Mouse (Mus musculus) midbrain, embryonic 10.5 days (tissue): ENCODE measurements around the gene Olfr799. TPM values are rescaled to one million over a fixed set of nuclear protein-coding genes. Genes with fewer than 3 reads are reported as not detected.

Experiments used
- DNase-seq: peaks from one replicate; pipeline ENCODE4 v3.0.0-alpha.2; 2017; ENCODE audit warnings: low spot score
- H3K27ac ChIP-seq: fragments of 300-500 bp; sonication (generic); replicated peaks from 2 replicates; pipeline ENCODE4 v1.5.1; 2016; ENCODE audit warnings: mild to moderate bottlenecking
- H3K27me3 ChIP-seq: fragments of 300-500 bp; sonication (generic); 2 replicates; pipeline ENCODE4 v1.6.1; 2016; ENCODE audit warnings: low read depth, mild to moderate bottlenecking; ENCODE audit not compliant: poor library complexity, severe bottlenecking
- H3K36me3 ChIP-seq: fragments of 300-500 bp; sonication (generic); 2 replicates; pipeline ENCODE4 v1.6.1; 2016; ENCODE audit warnings: mild to moderate bottlenecking, moderate library complexity
- H3K4me1 ChIP-seq: fragments of 300-500 bp; sonication (generic); 2 replicates; pipeline ENCODE4 v1.6.1; 2016
- H3K4me3 ChIP-seq: fragments of 300-500 bp; sonication (generic); 2 replicates; pipeline ENCODE4 v1.5.1; 2016; ENCODE audit warnings: mild to moderate bottlenecking, moderate library complexity
- H3K9me3 ChIP-seq: fragments of 300-500 bp; sonication (generic); replicated peaks from 2 replicates; pipeline ENCODE4 v1.6.1; 2016; ENCODE audit warnings: mild to moderate bottlenecking
- WGBS: fragments of 180-500 bp; shearing (Covaris S2); methylation state at CpG from one replicate; pipeline ENCODE4 v1.1.7; 2016; 5-methylcytosine and 5-hydroxymethylcytosine counted together
- polyA plus RNA-seq: library from polyadenylated mRNA; unstranded; fragments of >200 nt; fragmentation: Nextera tagmentation; extraction: Ambion mirVana; gene quantifications from 2 replicates; pipeline ENCODE4 v1.2.1, GENCODE M21; 2016

The Olfr799 gene
- not detected in 2 replicates for polyA plus RNA-seq

- 37% methylated on average over 1 of the region's 1 CpGs for WGBS
- no peaks in the 10 kb centered on the region for H3K27me3 ChIP-seq
- no peak within 1 kb of the TSS for H3K4me3 ChIP-seq
- DNase-seq: no peak
- H3K27ac ChIP-seq: no peak within 1 kb of the TSS
- H3K9me3 ChIP-seq: no peaks in the 10 kb centered on the region
- no peaks in the 10 kb centered on the region for H3K36me3 ChIP-seq
- H3K4me1 ChIP-seq: no peaks in the 10 kb centered on the region
Measured at GRCm38 (mm10) chr10:129637184-129637583, at the start of gene Olfr799. Gene Olfr799 (plus strand): TSS chr10:129637484.

- no peak within 1 kb of the TSS for H3K27ac ChIP-seq
- H3K9me3 ChIP-seq: no peaks in the 10 kb centered on the region
- no peaks in the 10 kb centered on the region for H3K36me3 ChIP-seq
- no peaks in the 10 kb centered on the region for H3K4me1 ChIP-seq
- WGBS: 94% methylated on average over 1 of the region's 1 CpGs
- H3K27me3 ChIP-seq: no peaks in the 10 kb centered on the region
- DNase-seq: no peak
- H3K4me3 ChIP-seq: no peak within 1 kb of the TSS
Measured at GRCm38 (mm10) chr10:129612470-129612869, 24.8 kb upstream of the Olfr799 start, which contains the start of gene Olfr796. Gene Olfr796 (minus strand): TSS chr10:129612570.

DNA sequence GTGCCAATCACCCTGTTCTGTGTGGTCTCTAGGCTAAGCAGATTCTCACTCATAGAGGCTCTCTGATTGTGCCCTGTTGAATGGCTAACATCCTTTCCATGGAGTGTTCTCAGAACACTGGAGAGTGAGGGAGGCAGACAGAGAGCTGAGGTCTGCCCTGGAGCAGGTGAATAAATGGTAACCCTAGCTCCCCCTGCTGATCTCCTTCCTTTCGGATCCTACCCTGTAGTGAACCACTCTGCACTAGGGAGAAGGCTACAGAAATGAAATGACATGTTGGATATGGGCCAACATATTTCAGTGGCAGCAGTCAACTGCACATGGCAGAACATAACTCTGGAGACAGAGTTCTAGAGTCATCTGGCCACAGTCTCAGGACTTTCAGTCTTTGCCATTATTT, 15.6 kb upstream of the Olfr799 start:
- 30% methylated on average over 1 of the region's 1 CpGs for whole genome bisulfite sequencing
- H3K27me3 ChIP-seq: no peaks in the 10 kb centered on the region
- H3K9me3 ChIP-seq: no peaks in the 10 kb centered on the region
- no peak overlapping the region for H3K27ac ChIP-seq
- no peak overlapping the region for H3K4me3 ChIP-seq
- no peaks in the 10 kb centered on the region for H3K4me1 ChIP-seq
- H3K36me3 ChIP-seq: no peaks in the 10 kb centered on the region
- DNase-seq: no peak

- H3K4me1 ChIP-seq: no peaks in the 10 kb centered on the region
- no peak overlapping the region for H3K4me3 ChIP-seq
- no peaks in the 10 kb centered on the region for H3K36me3 ChIP-seq
- no peak for DNase-seq
- H3K27me3 ChIP-seq: no peaks in the 10 kb centered on the region
- H3K9me3 ChIP-seq: no peaks in the 10 kb centered on the region
- H3K27ac ChIP-seq: no peak overlapping the region
Measured at GRCm38 (mm10) chr10:129623251-129623650, 14.0 kb upstream of the Olfr799 start.

- Histone ChIP-seq H3K27ac (no peak within 1 kb of the TSS), H3K36me3 (no peaks in the 10 kb centered on the region), H3K4me3 (no peak within 1 kb of the TSS), H3K4me1 (no peaks in the 10 kb centered on the region), H3K27me3 (no peaks in the 10 kb centered on the region), H3K9me3 (no peaks in the 10 kb centered on the region)
- WGBS: 84% methylated on average over 1 of the region's 1 CpGs
- no peak for DNase-seq
Measured at GRCm38 (mm10) chr10:129627834-129628233, 9.4 kb upstream of the Olfr799 start, which contains the start of gene Olfr798. Gene Olfr798 (minus strand): TSS chr10:129627934.

DNA sequence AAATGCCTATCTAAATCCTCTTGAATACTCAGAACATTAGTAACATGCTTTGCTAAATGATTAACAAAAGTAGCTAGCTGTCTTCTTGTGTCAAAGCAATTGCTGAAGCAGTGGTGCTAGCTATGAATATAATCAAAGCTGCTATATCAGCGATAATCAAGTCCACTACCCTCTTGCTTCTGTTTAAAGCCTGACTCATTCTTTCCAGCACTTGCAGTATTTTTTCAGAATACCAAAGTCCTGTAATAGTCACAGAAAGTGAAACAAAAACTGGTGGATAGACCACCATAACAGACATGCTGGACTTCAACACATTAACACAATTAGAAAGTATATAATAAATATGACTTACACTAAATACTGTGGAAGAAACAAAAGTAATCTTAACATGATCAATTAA, 14.5 kb downstream of the Olfr799 start:
- no peaks in the 10 kb centered on the region for H3K27me3 ChIP-seq
- WGBS: 86% methylated on average over 1 of the region's 1 CpGs
- no peaks in the 10 kb centered on the region for H3K4me1 ChIP-seq
- no peak overlapping the region for H3K27ac ChIP-seq
- H3K9me3 ChIP-seq: no peaks in the 10 kb centered on the region
- no peak for DNase-seq
- no peaks in the 10 kb centered on the region for H3K36me3 ChIP-seq
- no peak overlapping the region for H3K4me3 ChIP-seq

DNA sequence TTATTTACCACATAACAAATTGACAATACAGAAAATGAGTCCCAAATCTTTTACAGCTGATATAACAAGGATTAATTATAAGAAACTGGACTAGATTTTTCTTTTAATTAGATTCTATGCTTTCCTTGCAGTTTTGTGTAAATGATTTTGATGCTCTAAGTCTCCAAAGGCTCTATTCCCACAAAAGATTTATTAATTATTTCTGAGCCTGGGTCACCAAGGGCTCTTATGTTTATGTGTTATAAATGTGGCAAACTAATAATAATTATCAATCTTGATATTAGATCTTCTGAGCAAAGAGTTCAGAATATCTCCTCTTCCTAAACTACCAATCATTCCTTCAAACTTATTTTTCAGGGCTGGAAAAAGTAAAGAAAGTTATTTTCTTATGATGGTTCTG, 20.1 kb downstream of the Olfr799 start, which contains the start of gene Olfr800:
Olfr800 (plus strand) TSS at position 301 of the 400 bp plus-strand sequence.
- H3K27ac ChIP-seq: no peak within 1 kb of the TSS
- no peaks in the 10 kb centered on the region for H3K36me3 ChIP-seq
- H3K27me3 ChIP-seq: no peaks in the 10 kb centered on the region
- no peak for DNase-seq
- H3K4me3 ChIP-seq: no peak within 1 kb of the TSS
- H3K4me1 ChIP-seq: no peaks in the 10 kb centered on the region
- H3K9me3 ChIP-seq: no peaks in the 10 kb centered on the region

DNA sequence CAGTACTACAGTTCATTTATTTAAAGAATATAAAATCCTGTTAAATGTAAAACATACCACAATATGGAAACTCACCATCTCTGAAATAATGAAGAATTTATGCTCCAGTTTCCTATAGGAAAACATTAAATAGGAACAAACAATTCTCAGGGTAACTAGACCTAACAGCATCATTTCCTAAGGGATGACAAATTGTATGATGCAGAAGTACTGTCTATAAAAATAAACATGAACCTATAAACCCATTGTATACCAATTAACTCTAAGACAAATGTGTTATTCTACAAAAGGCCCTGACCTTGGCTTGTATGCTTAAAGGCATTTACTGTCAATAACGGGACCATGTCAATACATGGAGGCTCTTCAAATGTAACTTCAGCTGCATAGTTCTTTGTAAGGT, 36.5 kb downstream of the Olfr799 start, which contains the start of gene Olfr801:
Olfr801 (minus strand) TSS at position 101 of the 400 bp plus-strand sequence.
- no peak for DNase-seq
- no peak within 1 kb of the TSS for H3K27ac ChIP-seq
- WGBS: 82% methylated on average over 1 of the region's 1 CpGs
- no peak within 1 kb of the TSS for H3K4me3 ChIP-seq
- no peaks in the 10 kb centered on the region for H3K4me1 ChIP-seq
- H3K36me3 ChIP-seq: no peaks in the 10 kb centered on the region
- H3K27me3 ChIP-seq: no peaks in the 10 kb centered on the region
- no peaks in the 10 kb centered on the region for H3K9me3 ChIP-seq

- H3K27me3 ChIP-seq: no peaks in the 10 kb centered on the region
- DNase-seq: no peak
- WGBS: 68% methylated on average over 1 of the region's 1 CpGs
Measured at GRCm38 (mm10) chr10:129688069-129688468, 50.8 kb downstream of the Olfr799 start, which contains the start of gene Olfr802. Gene Olfr802 (minus strand): TSS chr10:129688169.

GRCm38 (mm10) chr10:129694186-129694585, 56.9 kb downstream of the Olfr799 start, which contains the start of gene Olfr803:
Gene Olfr803 (minus strand): TSS chr10:129694286.
- Histone ChIP-seq H3K9me3 (no peaks in the 10 kb centered on the region), H3K4me1 (no peaks in the 10 kb centered on the region), H3K27ac (no peak within 1 kb of the TSS), H3K36me3 (no peaks in the 10 kb centered on the region), H3K27me3 (no peaks in the 10 kb centered on the region), H3K4me3 (no peak within 1 kb of the TSS)
- 91% methylated on average over 2 of the region's 2 CpGs for WGBS
- no peak for DNase-seq

More at GRCm38 (mm10) chr10:129688069-129688468, 50.8 kb downstream of the Olfr799 start, which contains the start of gene Olfr802:
- Histone ChIP-seq H3K9me3 (no peaks in the 10 kb centered on the region), H3K27ac (no peak within 1 kb of the TSS), H3K36me3 (no peaks in the 10 kb centered on the region), H3K4me3 (no peak within 1 kb of the TSS), H3K4me1 (no peaks in the 10 kb centered on the region)

Other genes with a start within 250 kb of the Olfr799 start
- gene Olfr785, start 232.1 kb upstream of the Olfr799 start, polyA plus RNA-seq: not detected in 2 replicates
- gene Olfr786, start 210.2 kb upstream of the Olfr799 start, polyA plus RNA-seq: not detected in 2 replicates
- not detected in 2 replicates for gene Olfr787, start 175.6 kb upstream of the Olfr799 start, polyA plus RNA-seq
- not detected in 2 replicates for gene Olfr788, start 166.5 kb upstream of the Olfr799 start, polyA plus RNA-seq
- not detected in 2 replicates for gene Olfr789, start 152.7 kb upstream of the Olfr799 start, polyA plus RNA-seq
- gene Olfr790, start 139.0 kb upstream of the Olfr799 start, polyA plus RNA-seq: not detected in 2 replicates
- not detected in 2 replicates for gene Olfr791, start 115.7 kb upstream of the Olfr799 start, polyA plus RNA-seq
- gene Olfr792, start 98.3 kb upstream of the Olfr799 start, polyA plus RNA-seq: not detected in 2 replicates
- gene Olfr794, start 69.8 kb upstream of the Olfr799 start, polyA plus RNA-seq: not detected in 2 replicates
- not detected in 2 replicates for gene Olfr796, start 24.9 kb upstream of the Olfr799 start, polyA plus RNA-seq
- gene Olfr798, start 9.6 kb upstream of the Olfr799 start, polyA plus RNA-seq: not detected in 2 replicates
- not detected in 2 replicates for gene Olfr800, start 20.2 kb downstream of the Olfr799 start, polyA plus RNA-seq
- not detected in 2 replicates for gene Olfr801, start 36.4 kb downstream of the Olfr799 start, polyA plus RNA-seq
- gene Olfr802, start 50.7 kb downstream of the Olfr799 start, polyA plus RNA-seq: not detected in 2 replicates
- not detected in 2 replicates for gene Olfr803, start 56.8 kb downstream of the Olfr799 start, polyA plus RNA-seq
- not detected in 2 replicates for gene Olfr804, start 65.7 kb downstream of the Olfr799 start, polyA plus RNA-seq
- not detected in 2 replicates for gene Olfr805, start 91.9 kb downstream of the Olfr799 start, polyA plus RNA-seq
- not detected in 2 replicates for gene Olfr806, start 104.4 kb downstream of the Olfr799 start, polyA plus RNA-seq
- not detected in 2 replicates for gene Olfr807, start 120.3 kb downstream of the Olfr799 start, polyA plus RNA-seq
- gene Olfr808, start 128.0 kb downstream of the Olfr799 start, polyA plus RNA-seq: not detected in 2 replicates
- not detected in 2 replicates for gene Olfr809, start 137.2 kb downstream of the Olfr799 start, polyA plus RNA-seq
- not detected in 2 replicates for gene Olfr810, start 157.4 kb downstream of the Olfr799 start, polyA plus RNA-seq
- gene Olfr811, start 166.9 kb downstream of the Olfr799 start, polyA plus RNA-seq: not detected in 2 replicates
- not detected in 2 replicates for gene Olfr812, start 208.6 kb downstream of the Olfr799 start, polyA plus RNA-seq
- gene Olfr813, start 217.9 kb downstream of the Olfr799 start, polyA plus RNA-seq: not detected in 2 replicates
- not detected in 2 replicates for gene Olfr814, start 242.4 kb downstream of the Olfr799 start, polyA plus RNA-seq